Mouse (Mus musculus) erythroid progenitor cell, adult 5-6 weeks (primary cell): ENCODE measurements around the gene Esyt3. TPM values are rescaled to one million over a fixed set of nuclear protein-coding genes. Genes with fewer than 3 reads are reported as not detected.

Experiments used
- total RNA-seq, 2 experiments: library from RNA; stranded (forward) in 1 of 2; stranded (reverse) in 1 of 2; fragments of 150-400 nt in 1 of 2; fragments of 186-747, 209-891 nt in 1 of 2; gene quantifications; 2 replicates each; pipeline versions ENCODE4 v1.2.3 to v1.2.4; 2015 to 2017; ENCODE audit warnings: low replicate concordance in 2 of 2

The Esyt3 gene
- total RNA-seq, 2 experiments from 2014 or later = not detected

Other genes starting within 250 kb of the Esyt3 start
- gene Pik3cb, start 217.9 kb downstream of the Esyt3 start, total RNA-seq (2015; ENCODE audit: low replicate concordance) = 15.5 and 21.3 TPM in 2 replicates
- 8.6 and 14.9 TPM in 2 replicates for gene Pik3cb, start 217.9 kb downstream of the Esyt3 start, total RNA-seq (2017; ENCODE audit: low replicate concordance)
- gene Faiml, start 121.3 kb downstream of the Esyt3 start, total RNA-seq (2015; ENCODE audit: low replicate concordance) = not detected in 2 replicates
- not detected in 2 replicates for gene Faiml, start 121.3 kb downstream of the Esyt3 start, total RNA-seq (2017; ENCODE audit: low replicate concordance)
- gene Cep70, start 115.2 kb downstream of the Esyt3 start, total RNA-seq (2015; ENCODE audit: low replicate concordance) = 128 and 183 TPM in 2 replicates
- 189 and 248 TPM in 2 replicates for gene Cep70, start 115.2 kb downstream of the Esyt3 start, total RNA-seq (2017; ENCODE audit: low replicate concordance)
- gene Mras, start 78.8 kb upstream of the Esyt3 start, total RNA-seq (2015; ENCODE audit: low replicate concordance) = 14.3 TPM in 1 of 2 replicates, not detected in the other
- 0.08 and 0.13 TPM in 2 replicates for gene Mras, start 78.8 kb upstream of the Esyt3 start, total RNA-seq (2017; ENCODE audit: low replicate concordance)
- gene Nme9, start 92.9 kb upstream of the Esyt3 start, total RNA-seq (2015; ENCODE audit: low replicate concordance) = not detected in 2 replicates
- gene Nme9, start 92.9 kb upstream of the Esyt3 start, total RNA-seq (2017; ENCODE audit: low replicate concordance) = 1.2 TPM in 1 of 2 replicates, not detected in the other
- gene Armc8, start 210.3 kb upstream of the Esyt3 start, total RNA-seq (2015; ENCODE audit: low replicate concordance) = 20.9 and 30.6 TPM in 2 replicates
- gene Armc8, start 210.3 kb upstream of the Esyt3 start, total RNA-seq (2017; ENCODE audit: low replicate concordance) = 33.6 and 37.8 TPM in 2 replicates
- gene Dbr1, start 217.2 kb upstream of the Esyt3 start, total RNA-seq (2015; ENCODE audit: low replicate concordance) = 7.5 and 11.5 TPM in 2 replicates
- 12.3 and 32.3 TPM in 2 replicates for gene Dbr1, start 217.2 kb upstream of the Esyt3 start, total RNA-seq (2017; ENCODE audit: low replicate concordance)